Mouse (Mus musculus) midbrain, postnatal 0 days (tissue): Measurements from ENCODE around the gene Me1. TPM values are rescaled to one million over a fixed set of nuclear protein-coding genes. Genes with fewer than 3 reads are reported as not detected.

ENCODE experiments used
- ATAC-seq: fragments of 200-750 bp; cut with Nextera tagmentation; 2 replicates; pipeline ENCODE4 v1.8.0; 2017; ENCODE audit warnings: moderate number of reproducible peaks, mild to moderate bottlenecking, moderate TSS enrichment, moderate library complexity; ENCODE audit not compliant: low FRiP score
- DNase-seq: peaks from one replicate; pipeline ENCODE4 v3.0.0-alpha.2; 2015; ENCODE audit warnings: low spot score
- H3K27ac ChIP-seq: fragments of 300-500 bp; sonication (generic); 2 replicates; pipeline ENCODE4 v1.5.1; 2014; ENCODE audit warnings: low read depth, mild to moderate bottlenecking, low read length, mixed read lengths
- H3K27me3 ChIP-seq: fragments of 300-500 bp; sonication (generic); 2 replicates; pipeline ENCODE4 v1.6.1; 2014; ENCODE audit warnings: low read length, control low read depth, mixed read lengths; ENCODE audit not compliant: insufficient read depth
- H3K36me3 ChIP-seq: fragments of 300-500 bp; sonication (generic); 2 replicates; pipeline ENCODE4 v1.6.1; 2014; ENCODE audit warnings: low read length, control low read depth, mixed read lengths; ENCODE audit not compliant: insufficient read depth
- H3K4me1 ChIP-seq: fragments of 300-500 bp; sonication (generic); 2 replicates; pipeline ENCODE4 v1.6.1; 2014; ENCODE audit warnings: mild to moderate bottlenecking, control low read depth, antibody characterized with exemption, low read length, mixed read lengths; ENCODE audit not compliant: insufficient read depth
- H3K4me2 ChIP-seq: fragments of 300-500 bp; sonication (generic); 2 replicates; pipeline ENCODE4 v1.6.1; 2014; ENCODE audit warnings: low read depth, mild to moderate bottlenecking, low read length, mixed read lengths; ENCODE audit not compliant: poor library complexity, severe bottlenecking
- H3K4me3 ChIP-seq: fragments of 300-500 bp; sonication (generic); 2 replicates; pipeline ENCODE4 v1.5.1; 2014; ENCODE audit warnings: low read depth, mild to moderate bottlenecking, low read length, moderate library complexity
- H3K9ac ChIP-seq: fragments of 300-500 bp; sonication (generic); replicated peaks from 2 replicates; pipeline ENCODE4 v1.6.1; 2014; ENCODE audit warnings: mild to moderate bottlenecking, low read length, moderate library complexity, mixed read lengths; ENCODE audit not compliant: poor library complexity, severe bottlenecking
- H3K9me3 ChIP-seq: fragments of 300-500 bp; sonication (generic); 2 replicates; pipeline ENCODE4 v1.6.1; 2016; ENCODE audit warnings: low read length, control low read depth
- CTCF ChIP-seq: IDR thresholded peaks from 2 replicates; pipeline ENCODE4 v1.5.1; 2016; ENCODE audit warnings: antibody characterized with exemption, mild to moderate bottlenecking
- WGBS: fragments of 180-500 bp; shearing (Covaris S2); extraction: QIAGEN DNeasy Blood & Tissue Kit; methylation state at CpG from one replicate; pipeline ENCODE4 v1.1.7; 2014; 5-methylcytosine and 5-hydroxymethylcytosine counted together
- polyA plus RNA-seq: library from polyadenylated mRNA; unstranded; fragments of >200 nt; fragmentation: Nextera tagmentation; extraction: Ambion mirVana; gene quantifications from 2 replicates; pipeline ENCODE4 v1.2.1, GENCODE M21; 2015
- total RNA-seq: library from RNA; depleted of rRNA; stranded (reverse); fragments of >200 nt; gene quantifications from 2 replicates; pipeline ENCODE4 v1.2.3, GENCODE M21; 2014

Me1 gene
- total and polyA plus RNA-seq, 2 experiments from 2014 or later = 37.0 to 64.7 TPM

DNA sequence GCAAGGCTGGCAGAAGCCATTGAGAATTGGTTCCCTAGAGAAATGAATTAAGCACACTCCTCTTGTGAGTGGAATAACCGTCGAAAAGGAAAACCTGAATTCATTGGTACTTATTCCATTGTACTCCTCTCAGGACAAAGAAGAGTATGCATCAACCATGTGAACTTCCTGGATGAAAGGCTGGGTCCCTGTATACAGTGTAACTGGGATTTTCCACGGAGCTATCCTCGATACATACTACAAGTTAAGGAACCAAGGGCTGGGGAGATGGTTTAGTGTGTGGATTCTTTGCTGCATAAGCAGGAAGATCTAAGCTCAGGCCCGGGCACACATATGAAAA lies 30.6 kb upstream of the Me1 start:
- no peaks in the 10 kb centered on the region for H3K27me3 ChIP-seq
- H3K4me2 ChIP-seq = no peak overlapping the region
- no peak for TF ChIP-seq CTCF
- no peaks in the 10 kb centered on the region for H3K4me1 ChIP-seq
- peak; percentile 48; the same call in 1 of the 2 replicates for ATAC-seq
- 71% methylated on average over 5 of the region's 5 CpGs for WGBS
- DNase-seq = no peak
- H3K9me3 ChIP-seq = no peaks in the 10 kb centered on the region
- no peak overlapping the region for H3K4me3 ChIP-seq
- H3K36me3 ChIP-seq = no peaks in the 10 kb centered on the region
- H3K27ac ChIP-seq = no peak overlapping the region
- H3K9ac ChIP-seq = no peak overlapping the region

DNA sequence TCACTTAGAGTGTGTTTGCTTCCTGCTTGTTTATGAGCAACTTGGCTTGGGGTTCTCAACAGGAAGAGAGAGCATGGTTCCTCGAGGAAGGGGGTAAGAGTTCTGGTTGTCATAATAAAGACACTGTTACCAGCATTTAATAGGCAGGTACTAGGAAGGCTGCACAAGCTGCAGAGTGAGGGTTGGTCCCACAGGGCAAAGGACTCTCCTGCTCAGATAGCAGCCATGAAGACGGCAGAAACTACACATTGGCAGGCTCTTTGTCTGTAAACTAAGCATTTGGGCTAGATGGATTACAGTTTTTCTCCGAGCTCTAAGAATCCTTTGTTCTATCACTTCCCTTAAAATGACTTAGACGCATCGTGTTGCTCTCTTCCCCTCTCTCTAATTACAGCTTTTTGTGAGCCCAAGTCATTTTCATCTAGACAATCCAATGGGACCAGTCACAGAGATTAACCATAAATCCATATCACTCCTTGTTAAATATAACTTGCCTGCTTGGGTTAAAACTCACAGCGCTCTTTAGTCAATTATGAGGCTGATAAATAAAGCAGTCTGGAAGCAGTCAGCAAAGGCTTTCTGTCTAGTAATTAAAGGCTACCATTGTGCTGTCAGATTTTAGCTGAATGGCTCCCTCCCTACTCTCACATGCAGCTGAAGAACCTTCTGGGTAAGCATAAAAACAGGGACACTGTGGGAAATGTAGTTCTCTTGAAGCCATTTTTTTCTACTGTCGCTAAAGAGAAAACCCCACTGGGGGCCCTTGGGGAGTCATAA lies 30.0 kb upstream of the Me1 start:
- Histone ChIP-seq H3K27me3 (no peaks in the 10 kb centered on the region), H3K4me3 (no peak overlapping the region), H3K9me3 (no peaks in the 10 kb centered on the region), H3K4me2 (no peak overlapping the region), H3K36me3 (no peaks in the 10 kb centered on the region), H3K9ac (no peak overlapping the region), H3K27ac (peak overlapping the region; percentile 55; the same call in 1 of the 2 replicates), H3K4me1 (no peaks in the 10 kb centered on the region)
- WGBS = 31% methylated on average over 7 of the region's 7 CpGs
- DNase-seq (peak; percentile 55), ATAC-seq (peak; percentile 76)
- TF ChIP-seq CTCF = no peak

- ATAC-seq (no peak), DNase-seq (no peak)
- WGBS = 94% methylated on average over 4 of the region's 4 CpGs
- Histone ChIP-seq H3K4me3 (no peak overlapping the region), H3K9ac (no peak overlapping the region), H3K9me3 (no peaks in the 10 kb centered on the region), H3K36me3 (no peaks in the 10 kb centered on the region), H3K4me2 (no peak overlapping the region), H3K4me1 (no peaks in the 10 kb centered on the region), H3K27me3 (no peaks in the 10 kb centered on the region), H3K27ac (no peak overlapping the region)
- no peak for TF ChIP-seq CTCF
Observed at GRCm38 (mm10) chr9:86725066-86725465, 29.3 kb upstream of the Me1 start.

GRCm38 (mm10) chr9:86720794-86721193 lies 25.0 kb upstream of the Me1 start:
- H3K4me1 ChIP-seq = no peaks in the 10 kb centered on the region
- H3K27me3 ChIP-seq = no peaks in the 10 kb centered on the region
- 80% methylated on average over 2 of the region's 2 CpGs for WGBS
- H3K27ac ChIP-seq = no peak overlapping the region
- no peak overlapping the region for H3K4me2 ChIP-seq
- DNase-seq (no peak), ATAC-seq (no peak)
- no peak for TF ChIP-seq CTCF
- no peak overlapping the region for H3K9ac ChIP-seq
- no peaks in the 10 kb centered on the region for H3K36me3 ChIP-seq
- no peak overlapping the region for H3K4me3 ChIP-seq
- H3K9me3 ChIP-seq = no peaks in the 10 kb centered on the region

DNA sequence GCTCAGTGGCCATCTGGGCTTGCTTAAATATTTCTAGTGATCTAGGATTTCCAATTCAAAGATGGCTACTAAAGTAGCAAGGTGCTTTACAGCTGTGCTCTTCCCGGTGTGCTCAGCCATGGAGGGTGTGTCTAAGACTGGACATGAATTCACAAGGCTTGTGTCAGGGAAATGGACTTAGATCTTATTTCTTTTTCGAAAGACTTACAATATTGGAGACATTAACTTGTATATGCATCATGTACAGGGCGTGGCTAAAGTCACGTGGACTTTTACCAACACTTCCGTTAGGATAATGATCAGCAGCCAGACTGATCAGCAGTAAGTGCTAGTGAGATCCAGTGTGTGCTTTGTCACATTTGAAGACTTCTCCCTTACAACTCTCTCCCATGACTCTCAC lies 24.5 kb upstream of the Me1 start:
- Histone ChIP-seq H3K27ac (no peak overlapping the region), H3K9me3 (no peaks in the 10 kb centered on the region), H3K4me2 (no peak overlapping the region), H3K36me3 (no peaks in the 10 kb centered on the region), H3K27me3 (no peaks in the 10 kb centered on the region), H3K4me3 (no peak overlapping the region), H3K4me1 (no peaks in the 10 kb centered on the region), H3K9ac (no peak overlapping the region)
- TF ChIP-seq CTCF = no peak
- DNase-seq (no peak), ATAC-seq (no peak)
- 89% methylated on average over 5 of the region's 5 CpGs for WGBS

- H3K27me3 ChIP-seq = no peaks in the 10 kb centered on the region
- no peaks in the 10 kb centered on the region for H3K9me3 ChIP-seq
- H3K4me2 ChIP-seq = no peak overlapping the region
- H3K36me3 ChIP-seq = no peaks in the 10 kb centered on the region
- TF ChIP-seq CTCF = no peak
- 76% methylated on average over 5 of the region's 5 CpGs for WGBS
- DNase-seq (no peak), ATAC-seq (no peak)
- no peak overlapping the region for H3K27ac ChIP-seq
- H3K4me3 ChIP-seq = no peak overlapping the region
- H3K9ac ChIP-seq = no peak overlapping the region
- H3K4me1 ChIP-seq = no peaks in the 10 kb centered on the region
Observed at GRCm38 (mm10) chr9:86717119-86717518, 21.4 kb upstream of the Me1 start.
